Mouse (Mus musculus): Measurements from ENCODE around the gene Vmn1r198.

DNA sequence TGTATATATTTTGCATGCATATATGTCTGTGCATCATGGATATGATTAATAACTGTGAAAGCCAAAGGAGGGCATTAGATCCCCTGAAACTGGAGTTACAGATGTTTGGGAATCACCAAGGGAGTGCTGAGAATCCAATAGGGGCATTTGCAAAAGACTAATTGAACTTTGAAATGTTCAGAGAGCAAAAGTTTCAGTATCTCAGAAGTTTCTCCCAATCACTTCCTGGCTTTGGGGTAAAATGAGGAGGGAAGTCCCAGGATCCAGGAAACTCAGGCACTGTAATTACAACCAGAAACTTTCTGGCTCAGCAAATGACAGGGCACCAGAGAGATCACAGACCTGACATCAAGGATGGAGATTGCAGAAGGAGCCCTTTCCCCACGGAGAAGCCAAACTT lies at the start of gene Vmn1r198:
- TF ChIP-seq CTCF (IDR thresholded peaks at IDR 0.05; ENCODE audit: low read depth, low read length) (no peak), GATA2 (IDR thresholded peaks at IDR 0.05; ENCODE audit: borderline replicate concordance, low read depth, low read length) (no peak)
